Mouse (Mus musculus) telencephalon, adult 2 months (tissue): ENCODE results near the gene Tbce.
A peak's percentile ranks its signal among the peaks of the same experiment; 100 is the strongest.

Experiments used
- DNase-seq: peaks from one replicate; pipeline ENCODE4 v3.0.0-alpha.2; 2011; ENCODE audit warnings: low read depth, low spot score

The Tbce gene

DNA sequence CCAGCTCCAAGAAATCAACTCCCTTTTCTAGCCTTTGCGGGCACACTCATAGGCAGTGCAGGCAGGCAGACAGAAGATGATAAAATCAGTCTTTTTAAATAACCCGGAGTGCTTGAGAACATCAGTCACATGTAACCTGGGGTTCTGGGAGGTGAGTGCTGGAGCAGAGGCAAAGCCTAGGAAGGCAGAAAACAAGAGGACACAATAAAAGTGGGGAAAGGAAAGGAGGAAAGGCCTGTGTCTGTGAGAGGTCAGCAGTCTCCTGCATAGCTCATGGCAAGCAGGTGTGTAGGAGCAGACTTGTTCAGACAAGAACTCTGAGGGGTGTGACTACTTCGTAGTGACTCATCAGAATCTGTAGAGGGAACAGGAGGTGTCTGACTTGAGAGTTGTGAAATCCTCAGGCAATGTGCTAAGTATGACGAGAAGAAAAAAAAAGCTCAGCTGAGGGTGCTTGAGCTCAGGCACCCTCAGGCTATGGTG lies 70.8 kb downstream of the Tbce start:
- peak; percentile 83 for DNase-seq

DNA sequence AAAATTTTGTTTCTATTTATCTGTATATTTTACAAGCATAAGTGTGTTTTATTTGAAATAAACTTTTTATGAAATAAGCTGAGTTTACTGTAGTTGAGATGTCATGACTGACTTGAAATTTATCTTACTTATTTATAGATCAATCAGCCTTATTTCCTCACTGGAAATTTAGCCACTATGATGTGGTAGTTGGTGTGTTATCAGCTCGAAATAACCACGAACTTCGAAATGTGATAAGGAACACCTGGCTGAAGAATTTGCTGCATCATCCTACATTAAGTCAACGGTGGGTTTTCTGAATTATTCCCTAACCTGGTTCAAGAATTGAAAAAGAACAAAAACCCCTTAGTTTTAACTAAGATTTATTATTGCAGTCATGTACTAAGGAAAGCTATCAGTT lies 73.3 kb downstream of the Tbce start:
- DNase-seq = no peak

DNA sequence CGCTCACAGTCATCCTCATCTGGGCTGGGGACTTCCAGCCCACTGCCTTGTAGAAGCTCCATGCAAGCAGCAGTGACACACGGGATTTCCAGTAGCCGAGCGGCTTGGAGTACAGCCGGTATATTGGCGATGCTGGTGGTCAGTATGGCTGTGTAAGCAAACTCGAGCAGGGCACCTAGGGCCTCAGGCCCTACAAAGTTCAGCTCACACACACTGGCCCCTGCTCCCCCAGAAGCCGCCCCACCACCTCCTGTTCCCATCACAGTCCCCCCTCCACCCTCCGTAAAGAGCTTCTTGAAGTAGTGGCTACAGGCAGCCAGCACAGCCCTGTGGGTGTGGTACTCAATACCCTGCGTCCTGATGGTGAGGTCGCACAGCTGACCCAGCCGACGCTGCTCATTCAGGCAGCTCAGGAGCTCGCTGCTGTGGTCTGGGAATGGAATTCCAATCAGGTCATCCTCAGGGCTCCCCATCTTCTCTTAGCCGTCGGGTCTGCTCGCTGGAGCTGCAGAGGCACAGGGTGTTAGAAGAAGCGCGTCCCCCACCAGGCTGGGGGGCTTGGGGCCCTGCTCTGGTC lies 74.0 kb downstream of the Tbce start:
- DNase-seq = no peak

DNA sequence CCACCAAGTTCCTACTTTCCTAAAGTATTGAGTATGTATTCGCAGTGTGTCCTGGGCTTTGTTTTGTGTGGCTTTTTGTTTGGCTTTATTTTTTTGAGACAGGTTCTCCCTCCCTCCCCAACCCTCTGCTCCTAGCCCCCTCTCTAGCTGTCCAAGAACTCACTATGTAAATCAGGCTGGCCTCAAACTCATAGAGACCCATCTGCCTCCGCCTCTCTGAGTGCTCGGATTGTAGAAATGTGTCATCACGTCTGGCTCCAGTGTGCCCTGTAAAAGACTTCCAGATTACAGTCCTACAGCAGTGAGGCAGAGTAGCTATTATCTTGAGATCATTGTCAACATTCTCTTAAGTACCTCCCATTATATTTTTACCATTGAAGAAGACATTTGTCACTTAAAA lies 78.4 kb downstream of the Tbce start:
- no peak for DNase-seq

DNA sequence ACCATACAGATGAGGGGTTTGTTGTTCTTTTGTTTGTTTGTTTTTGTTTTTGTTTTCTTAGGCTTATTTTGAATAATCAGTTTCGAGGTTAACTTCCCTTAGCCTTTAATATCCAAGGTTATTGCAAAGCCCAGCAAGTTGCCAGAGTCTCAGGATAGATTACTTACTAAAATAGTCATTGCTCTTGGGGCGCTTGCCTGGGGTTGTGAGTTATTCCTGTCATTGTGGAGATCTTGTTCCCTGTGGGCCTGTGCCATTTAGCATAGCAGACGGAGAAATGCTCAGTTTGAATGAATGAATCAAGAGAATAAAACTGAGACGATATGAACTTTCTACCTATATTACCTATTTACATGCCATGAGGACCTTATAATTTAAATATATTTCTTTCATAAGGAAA lies 79.2 kb downstream of the Tbce start:
- DNase-seq = no peak

- no peak for DNase-seq
Measured at GRCm38 (mm10) chr13:13956686-13957085, 82.8 kb downstream of the Tbce start.

GRCm38 (mm10) chr13:13954931-13955330 lies 84.5 kb downstream of the Tbce start:
- DNase-seq = no peak

DNA sequence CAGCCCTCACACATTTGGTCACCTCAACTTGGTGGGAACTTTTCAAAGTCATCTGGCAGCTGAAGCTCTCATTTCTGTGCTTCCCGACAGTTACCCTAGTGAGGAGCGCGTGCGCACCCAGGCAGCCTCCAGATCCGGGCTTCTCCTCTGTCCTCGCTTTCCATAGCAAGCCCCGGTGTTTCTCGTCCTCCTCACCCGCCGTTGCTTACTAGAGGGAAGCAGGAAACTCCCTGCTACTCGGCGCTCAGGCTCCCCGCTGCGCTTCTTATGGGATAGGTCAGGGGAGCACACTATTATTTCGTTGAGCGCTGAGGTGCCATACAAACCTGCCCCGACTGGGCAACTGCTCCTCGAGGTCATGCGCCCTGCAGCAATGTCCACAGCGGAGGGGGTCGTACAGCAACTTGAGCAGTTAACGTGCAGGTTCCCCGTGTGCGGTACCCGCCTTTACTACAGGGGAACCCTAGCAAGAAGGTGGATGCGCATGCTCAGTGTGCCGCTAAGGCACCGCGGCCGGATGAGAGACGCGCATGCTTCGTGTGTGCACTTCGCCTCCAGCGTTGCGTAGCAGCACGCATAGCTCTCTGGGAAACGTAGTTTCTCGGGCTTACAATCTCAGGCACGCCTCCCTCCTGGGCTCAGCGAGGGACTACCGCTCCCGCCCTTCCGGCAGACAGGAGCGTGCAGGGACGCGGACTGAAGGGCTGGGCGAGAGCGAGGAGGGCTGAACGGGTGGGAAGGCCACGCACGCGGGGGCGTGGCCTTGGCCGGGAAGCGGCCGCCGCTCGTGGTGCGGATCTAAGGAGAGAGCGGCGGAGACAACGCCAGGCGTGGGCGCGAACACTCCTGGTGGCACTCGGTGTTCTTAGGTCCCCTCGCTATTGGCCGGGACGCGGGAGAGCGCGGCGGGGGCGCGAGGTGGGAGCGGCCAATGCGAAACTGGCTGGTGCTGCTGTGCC lies 85.3 kb downstream of the Tbce start, which contains the start of gene B3galnt2:
TSS of gene B3galnt2 (plus strand) at position 596 of the 959 bp plus-strand sequence.
- peak; percentile 99 for DNase-seq
